23 mouse cellular contexts compared by ENCODE assay signal in the genomic region with DNA sequence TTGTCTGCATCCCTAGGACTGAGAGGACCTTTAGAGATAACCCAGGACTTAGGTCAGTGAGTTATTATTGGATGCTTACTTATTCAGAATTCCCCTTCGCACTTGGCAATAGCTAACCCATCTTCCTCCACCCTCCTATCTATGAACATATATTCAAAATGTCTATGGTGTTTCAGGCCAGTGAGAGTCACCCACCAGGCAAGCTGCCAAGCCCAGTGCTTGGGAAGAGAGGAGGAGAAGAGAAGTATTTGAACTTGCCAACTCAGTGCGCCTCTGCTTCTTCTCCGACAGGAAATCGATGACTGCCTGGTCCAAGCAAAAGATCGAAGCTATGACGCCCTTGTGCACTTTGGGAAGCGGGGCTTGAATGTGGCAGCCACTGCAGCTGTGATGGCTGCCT.
"Had no signal": no experiment of that assay in that cellular context is flagged by ENCODE, and none has a peak within 500 bp of the region (broad histone marks: within the 10 kb centered on the region; RNA-seq: fewer than 3 reads in every experiment).

No protein-coding gene starts in this region.

- H3K4me1 ChIP-seq: heart, embryonic 12.5 days; hindbrain, embryonic 13.5 days; hindbrain, embryonic 15.5 days; kidney, embryonic 15.5 days; limb, embryonic 10.5 days; limb, embryonic 12.5 days had no signal

- H3K27ac ChIP-seq: heart, adult 2 months; hindbrain, embryonic 13.5 days; hindbrain, embryonic 15.5 days; hindbrain, postnatal 0 days; kidney, embryonic 15.5 days; kidney, postnatal 0 days; limb, embryonic 10.5 days; limb, embryonic 12.5 days had no signal

- ATAC-seq: hindbrain, postnatal 0 days; intestine, embryonic 16.5 days had no signal

- H3K27me3 ChIP-seq: heart, embryonic 12.5 days; hindbrain, embryonic 13.5 days; hindbrain, embryonic 15.5 days; kidney, embryonic 15.5 days; limb, embryonic 12.5 days had no signal

- H3K36me3 ChIP-seq: kidney, embryonic 15.5 days; limb, embryonic 10.5 days; limb, embryonic 12.5 days had no signal

- H3K4me2 ChIP-seq: heart, embryonic 12.5 days; hindbrain, embryonic 13.5 days; hindbrain, embryonic 15.5 days; kidney, embryonic 15.5 days; limb, embryonic 12.5 days had no signal

- DNase-seq: gastrocnemius, postnatal 14 days; gastrocnemius, postnatal 36 days; heart, adult 11 months; heart, adult 2 months; heart, postnatal 14 days; heart, postnatal 36 days; kidney, adult 11 months; kidney, adult 2 months; kidney, adult 9 months; kidney, postnatal 14 days; kidney, postnatal 36 days; layer of hippocampus, adult 9-11 months; layer of hippocampus, postnatal 36 days; liver had no signal

- H3K9ac ChIP-seq: heart, embryonic 12.5 days; hindbrain, embryonic 13.5 days; hindbrain, embryonic 15.5 days; kidney, embryonic 15.5 days; limb, embryonic 12.5 days had no signal

- H3K4me3 ChIP-seq: heart, adult 2 months; heart, embryonic 12.5 days; hindbrain, embryonic 13.5 days; hindbrain, embryonic 15.5 days; kidney, embryonic 15.5 days; limb, embryonic 10.5 days; limb, embryonic 12.5 days had no signal

- H3K9me3 ChIP-seq: hindbrain, embryonic 13.5 days; hindbrain, embryonic 15.5 days; kidney, embryonic 15.5 days; limb, embryonic 10.5 days; limb, embryonic 12.5 days had no signal
